Comparison of ENCODE assay signal across 8 mouse cellular contexts in the genomic region with DNA sequence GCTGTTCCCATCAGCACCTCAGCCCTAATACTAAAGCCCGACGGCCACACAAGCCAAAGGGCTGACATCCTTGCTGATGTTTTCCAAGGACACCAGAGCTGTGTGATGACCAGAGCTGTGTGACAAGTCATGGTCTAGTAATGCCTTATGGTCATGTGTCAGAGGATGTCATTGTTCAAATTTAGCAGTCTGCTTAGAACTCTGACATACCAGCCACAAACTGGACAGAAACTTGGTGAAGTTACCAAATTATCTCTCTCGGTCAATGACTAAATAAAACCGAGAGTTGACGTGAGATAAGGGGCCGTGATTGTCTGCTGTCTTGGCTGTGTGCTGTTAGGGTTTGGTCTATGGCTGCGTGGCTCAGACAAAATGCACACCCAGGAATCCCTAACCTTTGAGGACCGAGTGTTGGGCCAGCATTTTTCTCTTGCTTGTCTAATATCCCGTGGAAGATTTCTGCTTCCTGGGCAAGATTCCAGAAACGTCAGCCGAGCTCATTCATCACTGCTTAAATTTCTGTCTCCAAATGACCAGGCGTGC.
A peak's percentile ranks its signal among the peaks of the same experiment; 100 is the strongest.
DNase-seq lines count a peak whose midpoint lies in the region; ATAC-seq and TF ChIP-seq lines count a peak whose summit lies in the region.

No protein-coding gene starts in this region.

- no peaks in the 10 kb centered on the region for H3K27me3 ChIP-seq in forebrain, embryonic 12.5 days
- H3K27me3 ChIP-seq in forebrain, embryonic 16.5 days (replicated peaks; ENCODE audit: control insufficient read depth, insufficient read depth, low read length): no peaks in the 10 kb centered on the region
- H3K27me3 ChIP-seq in heart, embryonic 16.5 days (ENCODE audit: control insufficient read depth, insufficient read depth, low read length): no peaks in the 10 kb centered on the region
- no peaks in the 10 kb centered on the region for H3K27me3 ChIP-seq in limb, embryonic 14.5 days (ENCODE audit: control insufficient read depth, insufficient read depth, low read length)

- 0 out of 2 replicates have a peak, but pooled peaks cover 5% of the 10 kb centered on the region for H3K9me3 ChIP-seq in forebrain, embryonic 12.5 days
- no peaks in the 10 kb centered on the region for H3K9me3 ChIP-seq in forebrain, embryonic 16.5 days (ENCODE audit: control insufficient read depth, low read length)
- H3K9me3 ChIP-seq in heart, embryonic 16.5 days (replicated peaks; ENCODE audit: control insufficient read depth, low read length): 0 out of 2 replicates have a peak, but pooled peaks cover 4% of the 10 kb centered on the region
- H3K9me3 ChIP-seq in limb, embryonic 14.5 days (ENCODE audit: control insufficient read depth, low read length): peaks cover 5% of the 10 kb centered on the region

- no peak for TF ChIP-seq POLR2A in limb, embryonic 14.5 days (IDR thresholded peaks at IDR 0.05; ENCODE audit: borderline replicate concordance, extremely low read depth, insufficient read depth, insufficient read length)

- peak overlapping the region; percentile 25; the same call in 1 of the 2 replicates for H3K27ac ChIP-seq in forebrain, embryonic 12.5 days
- no peak overlapping the region for H3K27ac ChIP-seq in forebrain, embryonic 16.5 days (ENCODE audit: low read length)
- H3K27ac ChIP-seq in heart, embryonic 16.5 days (ENCODE audit: low read length): peak overlapping the region; percentile 50; the same call in 1 of the 2 replicates
- H3K27ac ChIP-seq in limb, embryonic 14.5 days (replicated peaks; ENCODE audit: low read depth, low read length): no peak overlapping the region

- DNase-seq in adrenal gland, postnatal 14 days: peak; percentile 83
- DNase-seq in limb, embryonic 14.5 days (ENCODE audit: low spot score): peak; percentile 45
- DNase-seq in thymus, postnatal 10 days (ENCODE audit: low spot score in 2 of 2): no peak
- DNase-seq in layer of hippocampus, postnatal 10 days (ENCODE audit: low spot score in 2 of 2): no peak

- no peak for ATAC-seq in forebrain, embryonic 12.5 days (ENCODE audit: low FRiP score)
- ATAC-seq in forebrain, embryonic 16.5 days: no peak
- ATAC-seq in heart, embryonic 16.5 days (replicated peaks; ENCODE audit: extremely low read depth, insufficient read depth, low FRiP score): 0 out of 2 replicates have a peak, but pooled peaks have one; percentile 56
- ATAC-seq in limb, embryonic 14.5 days (ENCODE audit: low FRiP score, low read depth): no peak
- ATAC-seq in megakaryocyte, adult 5-6 weeks (ENCODE audit: poor library complexity, severe bottlenecking): no peak

- no peaks in the 10 kb centered on the region for H3K36me3 ChIP-seq in forebrain, embryonic 12.5 days (replicated peaks)
- no peaks in the 10 kb centered on the region for H3K36me3 ChIP-seq in forebrain, embryonic 16.5 days (ENCODE audit: control insufficient read depth, insufficient read depth)
- H3K36me3 ChIP-seq in heart, embryonic 16.5 days (ENCODE audit: control insufficient read depth, insufficient read depth): no peaks in the 10 kb centered on the region
- H3K36me3 ChIP-seq in limb, embryonic 14.5 days (ENCODE audit: control insufficient read depth, insufficient read depth, low read length): 0 out of 2 replicates have a peak, but pooled peaks cover 3% of the 10 kb centered on the region

- H3K9ac ChIP-seq in forebrain, embryonic 12.5 days: no peak overlapping the region
- H3K9ac ChIP-seq in forebrain, embryonic 16.5 days (replicated peaks; ENCODE audit: low read depth, low read length): no peak overlapping the region
- no peak overlapping the region for H3K9ac ChIP-seq in heart, embryonic 16.5 days (ENCODE audit: low read length)
- H3K9ac ChIP-seq in limb, embryonic 14.5 days (ENCODE audit: low read depth, low read length, severe bottlenecking): no peak overlapping the region

- peaks cover 26% of the 10 kb centered on the region for H3K4me1 ChIP-seq in forebrain, embryonic 12.5 days
- H3K4me1 ChIP-seq in forebrain, embryonic 16.5 days (replicated peaks; ENCODE audit: control insufficient read depth, insufficient read depth, low read length): peaks cover 10% of the 10 kb centered on the region
- peaks cover 13% of the 10 kb centered on the region for H3K4me1 ChIP-seq in heart, embryonic 16.5 days (ENCODE audit: control insufficient read depth, insufficient read depth, low read length)
- H3K4me1 ChIP-seq in limb, embryonic 14.5 days (ENCODE audit: control insufficient read depth, insufficient read depth, low read length): peaks cover 28% of the 10 kb centered on the region

- H3K4me3 ChIP-seq in forebrain, embryonic 12.5 days (replicated peaks): no peak overlapping the region
- H3K4me3 ChIP-seq in forebrain, embryonic 16.5 days (replicated peaks; ENCODE audit: low read length): no peak overlapping the region
- H3K4me3 ChIP-seq in heart, embryonic 16.5 days (ENCODE audit: low read length): no peak overlapping the region
- no peak overlapping the region for H3K4me3 ChIP-seq in limb, embryonic 14.5 days (replicated peaks; ENCODE audit: low read length)

- no peak overlapping the region for H3K4me2 ChIP-seq in forebrain, embryonic 12.5 days
- no peak overlapping the region for H3K4me2 ChIP-seq in forebrain, embryonic 16.5 days (ENCODE audit: low read length)
- 0 out of 2 replicates have a peak overlapping the region, but pooled peaks have one; percentile 8 for H3K4me2 ChIP-seq in heart, embryonic 16.5 days (ENCODE audit: low read depth, low read length)
- no peak overlapping the region for H3K4me2 ChIP-seq in limb, embryonic 14.5 days (replicated peaks; ENCODE audit: low read depth, low read length, severe bottlenecking)

- WGBS in forebrain, embryonic 12.5 days: 90% methylated on average over 12 of the region's 12 CpGs
- WGBS in forebrain, embryonic 16.5 days: 78% methylated on average over 12 of the region's 12 CpGs
- 20% methylated on average over 12 of the region's 12 CpGs for whole genome bisulfite sequencing in heart, embryonic 16.5 days
- WGBS in limb, embryonic 14.5 days: 81% methylated on average over 12 of the region's 12 CpGs

Comparison
In these comparisons a context has a peak if more than half of its experiments do, and no peak if none do; other contexts are left out.
1. H3K27ac ChIP-seq: peak in forebrain, embryonic 12.5 days (single experiment) and heart, embryonic 16.5 days (single experiment); none in forebrain, embryonic 16.5 days (single experiment) and limb, embryonic 14.5 days (single experiment).
2. DNase-seq: peak in adrenal gland, postnatal 14 days (single experiment) and limb, embryonic 14.5 days (single experiment); none in thymus, postnatal 10 days (0 of 2) and layer of hippocampus, postnatal 10 days (0 of 2).